Mouse (Mus musculus) cerebellum, adult 8-10 months (tissue): ENCODE results near the gene Trip10.
A peak's percentile ranks its signal among the peaks of the same experiment; 100 is the strongest.
"Not testable (repeated sequence)": the region's sequence is repeated elsewhere in the genome, so short reads cannot be mapped to it uniquely, and the experiment has no call there.

Source experiments
- DNase-seq: peaks from one replicate; pipeline ENCODE4 v3.0.0; 2022

Gene Trip10

DNA sequence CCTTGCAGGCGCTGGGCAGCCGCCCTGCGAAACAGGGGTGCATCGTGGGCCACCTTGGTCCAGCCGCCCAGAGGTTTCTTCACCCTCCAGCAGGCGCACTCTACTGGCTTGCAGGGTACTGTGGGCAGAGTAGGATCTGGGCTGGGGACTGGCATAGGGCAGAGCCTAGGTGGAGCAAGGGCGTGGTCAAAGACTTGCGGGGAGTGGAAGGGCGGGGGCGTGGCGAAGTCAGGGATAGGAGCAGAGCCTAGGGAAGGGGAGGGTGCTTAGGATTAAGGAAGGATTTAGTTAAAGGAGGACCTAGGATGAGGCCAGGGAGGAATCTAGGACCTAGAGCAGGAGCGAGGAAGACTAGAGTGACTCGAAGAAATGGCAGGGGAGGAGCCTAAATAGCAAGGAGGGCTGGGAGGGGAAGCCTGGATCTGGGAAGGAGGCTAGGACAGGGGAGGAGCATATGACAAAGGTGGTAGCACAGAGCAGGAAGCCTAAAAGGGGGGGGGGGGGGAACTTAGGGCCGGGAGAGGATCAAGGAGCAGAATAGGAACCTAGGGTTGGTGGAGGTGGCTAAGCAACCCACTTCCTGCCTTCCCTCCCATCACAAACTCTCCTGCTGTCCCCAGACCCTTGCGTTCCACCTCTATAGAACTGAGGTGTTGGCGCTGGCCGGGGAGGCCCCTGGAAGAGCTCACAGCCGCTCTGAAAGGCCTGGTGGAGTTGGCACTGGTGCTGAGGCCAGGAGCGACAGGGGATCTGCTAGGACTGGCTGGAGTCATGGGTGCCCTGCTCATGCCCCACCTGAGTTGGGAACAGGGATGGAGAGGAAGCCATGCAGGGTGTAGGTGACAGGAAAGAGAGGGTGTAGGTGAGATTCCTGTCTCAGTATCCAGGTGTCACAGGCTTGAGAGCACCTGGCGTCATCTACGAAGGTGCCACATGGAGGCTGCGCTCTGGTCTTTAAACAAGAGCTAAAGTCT, 16.0 kb downstream of the Trip10 start:
- peak; percentile 64 for DNase-seq

DNA sequence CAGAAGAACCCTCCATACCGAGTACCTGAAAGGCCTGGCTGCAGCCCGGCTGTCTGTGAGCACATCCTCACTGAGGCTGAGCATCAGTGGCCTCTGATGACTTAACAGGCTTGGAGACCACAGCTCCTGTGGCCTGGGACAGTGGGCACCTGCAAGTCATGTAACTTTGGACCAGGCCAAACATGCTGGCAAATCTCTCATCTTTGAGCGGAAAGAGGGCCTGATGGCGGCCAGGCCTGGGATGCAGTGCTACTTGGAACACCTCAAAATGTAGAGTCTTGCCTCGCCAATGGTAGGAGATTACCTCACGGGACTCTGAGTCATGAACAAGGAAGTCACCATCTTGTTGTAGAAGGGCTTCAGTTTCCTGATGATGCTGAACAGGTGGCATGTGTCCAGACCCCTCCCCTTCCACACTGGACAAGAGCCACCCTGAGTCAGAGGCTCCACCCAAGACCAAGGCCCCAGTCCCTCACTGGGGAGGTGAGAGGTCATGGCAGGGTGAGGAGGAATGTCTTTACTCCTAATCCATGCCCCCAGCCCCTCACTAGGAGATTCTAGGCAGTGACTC, 18.4 kb downstream of the Trip10 start:
- no peak for DNase-seq

DNA sequence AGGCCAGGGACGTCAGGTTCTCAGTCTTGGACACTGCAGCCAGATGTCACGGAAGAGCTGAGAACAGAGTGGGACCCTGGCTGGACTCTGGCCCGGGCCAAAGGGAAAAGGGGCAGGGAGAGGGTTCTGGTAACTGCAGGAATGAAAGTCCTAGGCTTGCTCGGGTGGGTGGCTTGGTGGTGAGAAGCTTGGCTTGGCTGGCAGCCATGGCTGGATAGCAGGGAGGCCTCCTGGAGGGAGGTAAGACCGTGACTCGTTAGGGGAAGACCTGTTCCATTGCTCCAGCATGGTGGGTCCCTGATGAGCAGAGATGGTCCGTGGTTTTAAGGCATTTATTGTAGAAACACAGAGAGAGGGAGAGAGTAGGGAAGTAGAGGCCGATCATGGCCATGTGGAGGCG, 22.0 kb downstream of the Trip10 start:
- no peak for DNase-seq

DNA sequence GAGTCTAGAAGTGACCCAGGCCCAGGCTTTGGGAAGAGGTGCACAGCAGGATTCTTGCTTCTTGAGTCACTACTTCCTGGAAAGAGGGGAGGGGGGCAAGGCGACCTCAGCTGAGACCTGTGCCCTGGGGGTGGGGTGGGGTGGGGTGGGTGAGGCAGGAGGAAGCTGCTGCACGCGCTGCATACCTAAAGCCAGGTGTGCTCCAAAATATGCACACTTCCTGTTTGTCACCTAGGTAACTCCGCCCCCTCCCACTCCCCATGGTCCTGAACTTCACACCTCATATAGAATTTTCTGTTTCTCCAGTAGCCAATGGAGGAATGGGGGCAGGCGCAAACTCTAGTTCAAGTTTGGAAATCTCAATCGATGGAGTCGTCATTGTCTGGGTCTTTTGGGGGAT, 24.6 kb downstream of the Trip10 start:
- no peak for DNase-seq

DNA sequence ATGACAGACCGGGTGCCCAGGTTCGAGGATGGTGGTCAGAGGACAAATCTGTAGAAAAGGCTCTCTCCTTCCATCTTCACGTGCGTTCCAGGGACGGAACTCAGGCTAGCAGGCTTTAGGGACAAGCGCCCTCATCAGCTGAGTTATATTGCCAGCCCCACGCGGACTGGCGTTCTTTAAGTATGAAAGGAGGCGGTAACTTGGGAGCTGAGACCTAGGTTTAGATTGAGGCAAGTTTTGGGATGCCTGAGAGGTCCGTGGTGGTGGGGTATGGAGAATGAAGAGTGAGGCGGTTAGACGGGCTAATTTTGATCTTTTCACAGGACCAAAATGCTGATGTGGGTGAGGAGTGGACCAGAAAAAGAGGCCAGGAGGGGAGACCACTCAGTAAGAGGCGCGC, 25.4 kb downstream of the Trip10 start:
- no peak for DNase-seq

DNA sequence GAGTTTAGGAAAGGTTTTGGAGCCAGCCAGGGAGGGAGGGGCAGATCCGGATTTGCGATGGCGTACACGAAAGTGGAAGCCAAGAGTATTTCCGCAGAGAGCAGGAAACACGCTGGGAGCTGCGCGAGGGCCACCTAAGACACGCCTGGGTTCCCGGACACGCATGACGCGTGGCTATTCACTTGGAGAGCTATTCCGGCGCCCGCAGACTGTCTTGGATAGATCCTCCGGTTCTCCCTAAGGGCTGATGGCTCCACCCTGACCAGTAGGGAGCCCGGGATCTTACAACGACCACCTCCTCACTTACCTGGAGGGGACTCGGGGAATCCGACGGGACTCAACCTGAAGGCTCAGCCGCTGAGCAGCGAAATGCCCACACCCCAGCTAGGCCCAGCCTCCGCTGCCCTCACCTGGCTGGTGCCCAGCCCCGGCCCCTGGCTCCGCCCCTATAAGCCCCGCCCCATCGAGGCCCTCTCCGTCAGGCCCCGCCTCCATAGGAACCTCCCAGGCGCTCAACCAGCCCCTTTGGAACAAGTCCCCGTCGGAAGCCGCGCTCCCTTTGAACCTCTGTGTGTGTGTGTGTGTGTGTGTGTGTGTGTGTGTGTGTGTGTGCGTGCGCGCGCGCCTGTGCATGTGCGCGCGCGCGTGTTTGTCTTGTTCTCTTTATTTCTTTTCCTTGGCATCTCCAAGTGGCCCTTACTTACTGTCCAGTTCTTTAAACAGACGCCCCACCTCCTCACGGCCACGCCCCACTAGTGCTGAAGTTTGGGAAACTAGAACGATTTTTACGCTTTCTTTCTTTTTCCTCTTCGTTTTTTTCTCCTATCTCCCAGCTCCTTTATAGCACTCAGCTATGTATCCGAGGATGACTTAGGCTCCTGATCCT, 26.1 kb downstream of the Trip10 start:
- DNase-seq, result peak; percentile 82

DNA sequence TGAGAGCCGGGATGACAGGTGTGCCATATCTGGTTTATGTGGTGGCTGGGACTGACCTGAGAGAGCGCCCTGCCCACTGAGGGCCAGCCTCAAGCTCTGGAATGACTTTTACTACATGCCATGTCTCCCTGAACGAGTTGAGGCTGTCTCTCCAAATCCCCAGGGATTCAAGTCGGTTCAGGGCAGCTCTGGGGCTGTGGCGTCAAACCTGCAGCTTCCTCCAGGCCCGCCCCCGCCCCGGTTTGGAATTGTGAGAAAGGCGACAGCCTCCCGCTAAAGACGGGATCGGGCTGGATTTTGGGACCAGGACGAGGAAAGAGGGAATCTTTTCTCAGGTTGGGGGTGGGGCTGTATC, 26.7 kb downstream of the Trip10 start:
- DNase-seq, result no peak

DNA sequence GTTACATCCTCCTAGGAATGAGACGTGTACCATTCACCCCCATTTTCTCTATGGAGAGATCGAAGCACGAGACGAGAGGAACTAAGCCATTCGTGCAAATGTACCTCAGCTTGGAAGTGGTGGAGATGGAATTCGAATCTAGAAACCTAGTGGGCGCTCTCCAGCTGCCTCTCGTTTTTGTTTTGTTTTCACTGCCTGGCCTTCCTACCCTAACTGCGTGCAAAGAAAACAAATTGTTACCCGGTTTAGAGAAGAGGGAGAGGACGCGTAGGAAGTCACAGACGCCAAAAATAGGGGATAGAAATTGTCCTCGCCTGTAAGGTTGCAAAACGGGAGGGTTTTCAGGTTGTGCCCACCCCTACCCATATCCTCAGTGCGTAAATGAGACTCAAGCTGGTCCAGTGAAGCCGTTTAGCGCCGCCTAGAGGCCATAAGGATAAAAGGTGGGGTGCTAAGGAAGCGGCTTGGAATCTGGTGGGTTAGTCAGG, 27.4 kb downstream of the Trip10 start:
- DNase-seq, result peak; percentile 77

DNA sequence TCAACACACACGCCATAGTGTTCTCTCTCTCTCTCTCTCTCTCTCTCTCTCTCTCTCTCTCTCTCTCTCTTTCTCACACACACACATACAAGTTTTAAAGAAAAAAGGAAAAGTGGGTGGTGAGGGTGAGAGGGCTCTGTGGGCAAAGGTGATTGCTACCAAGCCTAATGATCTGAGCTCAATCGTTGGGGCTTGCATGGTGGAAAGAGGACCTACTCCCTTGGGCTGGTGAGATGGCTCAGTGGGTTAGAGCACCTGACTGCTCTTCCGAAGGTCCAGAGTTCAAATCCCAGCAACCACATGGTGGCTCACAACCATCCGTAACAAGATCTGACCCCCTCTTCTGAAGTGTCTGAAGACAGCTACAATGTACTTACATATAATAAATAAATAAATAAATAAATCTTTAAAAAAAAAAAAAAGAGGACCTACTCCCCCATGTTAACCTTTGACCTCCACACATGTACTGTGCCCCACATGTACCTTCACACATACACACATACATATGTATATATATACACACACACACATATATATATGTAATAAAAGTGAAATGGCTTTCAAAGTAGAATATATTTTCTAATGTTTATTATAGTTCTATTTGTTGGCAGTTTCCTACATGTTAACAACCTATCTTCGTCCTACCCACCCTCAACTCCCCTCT, 28.5 kb downstream of the Trip10 start:
- not testable (repeated sequence) for DNase-seq

DNA sequence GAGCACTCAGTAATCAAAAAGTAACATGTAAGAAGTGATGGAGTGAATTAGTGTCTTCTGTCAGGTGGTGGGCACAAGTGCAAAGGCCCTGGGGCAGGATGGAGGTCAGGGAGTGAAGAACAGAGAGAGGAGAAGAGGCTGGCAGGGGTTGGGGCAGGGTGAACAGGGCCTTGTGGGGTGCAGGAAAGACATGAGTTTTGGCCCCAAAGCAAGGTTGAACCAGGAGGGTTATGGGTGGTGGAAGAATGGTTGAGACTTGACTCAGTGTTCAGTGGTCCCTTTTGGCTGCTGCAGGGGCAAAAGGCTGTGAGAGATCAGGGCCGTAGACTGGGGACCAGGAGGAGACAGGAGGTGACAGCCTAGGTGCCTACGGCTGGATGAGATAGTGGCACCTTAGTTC, 29.3 kb downstream of the Trip10 start:
- no peak for DNase-seq

DNA sequence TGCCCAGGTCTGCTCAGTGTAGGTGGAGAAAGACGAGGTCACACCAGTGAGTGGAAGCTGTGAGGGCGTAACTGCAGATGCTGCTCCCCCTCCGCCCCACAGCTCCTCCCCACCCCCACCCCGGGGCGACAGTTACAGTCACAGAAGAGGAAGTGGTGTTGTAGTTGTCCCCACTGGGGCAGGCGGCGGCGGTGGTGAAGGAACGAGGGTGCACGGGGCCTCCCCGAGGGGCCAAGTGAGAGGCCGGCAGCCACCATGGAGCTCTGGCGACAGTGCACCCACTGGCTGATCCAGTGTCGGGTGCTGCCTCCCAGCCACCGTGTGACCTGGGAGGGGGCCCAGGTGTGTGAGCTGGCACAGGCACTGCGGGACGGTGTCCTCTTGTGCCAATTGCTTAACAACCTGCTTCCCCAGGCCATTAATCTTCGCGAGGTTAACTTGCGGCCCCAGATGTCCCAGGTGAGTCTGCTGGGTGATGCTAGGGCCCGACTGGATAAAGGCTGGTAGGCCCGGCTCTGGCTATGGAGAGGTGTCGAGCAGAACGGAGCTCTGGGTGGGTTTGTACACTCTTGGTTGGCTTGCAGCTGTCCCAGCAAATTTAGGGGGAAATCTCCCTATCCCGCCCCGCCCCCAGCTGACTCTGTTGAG, 29.8 kb downstream of the Trip10 start, which contains the start of gene Vav1:
TSS of gene Vav1 (plus strand) at position 158 of the 648 bp plus-strand sequence.
- DNase-seq, result no peak

DNA sequence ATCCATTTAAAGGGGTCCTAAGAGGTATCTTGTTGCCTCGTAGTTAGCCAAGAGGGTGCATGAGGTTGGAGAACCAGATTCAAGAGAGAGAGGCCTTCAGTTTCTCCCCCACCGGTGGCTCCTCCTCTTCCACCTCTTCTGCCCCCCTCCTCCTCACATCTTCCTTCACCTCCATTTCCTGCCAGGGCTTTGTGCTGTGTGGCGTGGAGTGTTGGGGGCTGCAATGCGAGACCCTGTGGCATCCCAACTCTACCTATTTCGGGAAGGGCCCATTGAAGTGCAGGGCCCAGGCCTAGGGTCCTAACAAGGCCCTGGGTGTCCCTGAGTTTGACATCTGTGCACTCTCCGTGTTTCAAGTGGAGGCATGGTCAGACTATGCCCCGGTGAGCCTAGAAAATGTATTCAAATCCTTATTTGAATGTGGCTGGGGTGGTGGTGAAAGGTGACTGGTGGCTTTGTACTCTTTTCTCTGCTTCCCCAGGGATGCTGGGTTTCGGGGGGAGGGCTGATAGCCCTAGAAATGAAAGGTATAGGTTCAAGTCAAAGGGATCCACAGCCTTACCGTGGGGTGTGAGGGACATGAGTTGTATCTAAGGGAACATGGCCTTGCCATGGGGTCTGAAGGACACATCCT, 30.5 kb downstream of the Trip10 start:
- no peak for DNase-seq

DNA sequence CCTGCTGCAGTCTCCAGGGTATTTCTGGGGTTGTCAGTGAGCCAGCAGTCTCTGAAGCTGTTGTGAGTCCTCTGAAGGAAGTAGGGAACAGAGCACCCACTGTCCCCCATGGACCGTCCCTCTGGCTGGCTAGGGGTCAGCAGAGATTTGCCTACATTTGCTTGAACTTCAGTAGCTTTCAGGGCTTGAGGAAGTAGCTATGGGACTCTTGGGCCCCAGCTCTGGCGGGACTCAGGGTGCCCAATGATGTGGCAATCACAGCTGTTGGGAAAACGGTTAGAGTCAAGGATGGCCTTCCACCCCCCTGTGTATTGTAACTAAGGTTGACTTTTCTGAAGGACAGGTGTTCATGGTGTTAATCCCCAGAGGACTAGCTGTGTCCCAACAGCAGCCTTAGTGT, 31.2 kb downstream of the Trip10 start:
- DNase-seq, result no peak

DNA sequence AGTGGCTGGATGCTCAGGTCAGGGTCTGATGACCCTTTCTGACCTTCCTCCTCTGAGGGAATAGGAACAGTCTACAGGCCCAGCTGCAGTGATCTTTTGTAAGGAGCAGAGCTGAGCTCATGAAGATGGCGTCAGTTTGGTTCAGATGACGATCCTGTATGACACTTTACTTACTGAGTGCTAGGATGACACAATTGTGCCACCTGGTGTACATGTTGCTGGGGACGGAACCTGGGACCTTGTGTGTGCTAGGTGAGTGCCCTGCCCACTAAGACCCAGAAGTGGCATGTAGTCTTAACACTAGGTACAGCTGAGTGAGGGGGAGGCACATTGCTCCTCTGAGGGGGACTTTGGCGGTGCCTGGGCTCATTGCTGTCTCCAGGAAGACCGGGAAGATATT, 34.7 kb downstream of the Trip10 start:
- DNase-seq, result no peak

DNA sequence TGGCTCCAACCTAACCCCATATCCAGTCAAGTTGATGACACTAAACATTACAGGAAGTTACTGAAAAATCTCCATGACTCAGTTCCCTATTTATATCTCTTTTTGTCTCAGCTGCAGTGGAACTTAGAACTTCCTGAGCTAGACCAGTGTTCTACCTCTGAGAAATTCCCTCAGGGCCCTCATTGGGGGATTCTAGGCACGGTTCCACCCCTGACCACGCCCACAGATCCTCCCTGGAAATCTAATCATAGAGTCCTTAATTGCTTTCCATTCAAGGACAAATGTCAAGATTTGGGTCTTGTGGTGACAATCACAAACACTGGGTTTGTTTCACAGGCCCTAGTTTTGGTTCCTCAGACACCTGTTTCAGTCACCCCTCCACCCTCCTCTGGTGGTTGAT, 35.8 kb downstream of the Trip10 start:
- no peak for DNase-seq

DNA sequence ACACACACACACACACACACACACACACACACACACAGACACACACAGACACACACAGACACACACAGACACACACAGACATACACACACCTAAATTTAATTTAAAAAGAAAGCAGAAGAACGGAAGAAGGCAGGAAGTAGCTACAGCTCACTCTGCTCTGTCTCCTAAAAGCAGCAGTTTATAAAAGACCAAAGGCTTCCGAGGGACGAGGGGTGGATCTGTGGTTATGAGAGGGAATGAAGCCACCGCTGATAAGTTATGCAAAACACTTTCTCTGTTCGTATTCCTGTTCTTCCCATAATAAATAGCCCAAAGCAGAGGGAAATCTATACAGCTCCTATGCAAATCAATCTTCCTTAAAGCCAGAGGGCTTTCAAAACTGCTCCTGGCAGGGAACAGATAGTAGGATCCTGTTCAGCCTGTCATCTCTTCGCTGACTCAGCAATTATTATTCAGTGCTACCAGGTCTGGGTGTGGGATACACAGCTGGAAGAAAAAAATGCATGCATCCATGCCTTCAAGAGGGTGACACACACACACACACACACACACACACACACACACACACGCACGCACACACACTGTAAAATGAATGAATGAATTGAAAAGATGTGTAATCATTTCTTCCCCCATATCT, 37.6 kb downstream of the Trip10 start:
- DNase-seq, result no peak

DNA sequence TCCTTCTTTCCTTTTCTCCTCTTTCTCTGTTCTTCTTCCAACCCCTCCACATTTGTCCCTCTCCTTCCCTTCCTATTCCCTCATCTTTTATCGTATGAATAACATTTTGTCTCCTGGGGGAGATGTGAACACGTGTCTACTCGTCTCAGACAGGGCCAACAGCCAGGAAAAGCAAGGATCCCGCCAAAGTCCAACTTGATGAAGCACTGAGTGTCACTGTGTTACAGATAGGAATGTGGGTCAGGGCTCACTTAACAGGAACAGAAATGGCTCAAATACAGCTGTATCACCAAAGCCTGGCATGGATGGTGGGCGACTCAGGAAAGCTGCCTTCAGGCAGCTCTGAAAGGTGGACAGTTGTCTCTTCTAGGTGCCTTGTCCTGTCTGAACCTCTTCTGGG, 40.0 kb downstream of the Trip10 start:
- no peak for DNase-seq

DNA sequence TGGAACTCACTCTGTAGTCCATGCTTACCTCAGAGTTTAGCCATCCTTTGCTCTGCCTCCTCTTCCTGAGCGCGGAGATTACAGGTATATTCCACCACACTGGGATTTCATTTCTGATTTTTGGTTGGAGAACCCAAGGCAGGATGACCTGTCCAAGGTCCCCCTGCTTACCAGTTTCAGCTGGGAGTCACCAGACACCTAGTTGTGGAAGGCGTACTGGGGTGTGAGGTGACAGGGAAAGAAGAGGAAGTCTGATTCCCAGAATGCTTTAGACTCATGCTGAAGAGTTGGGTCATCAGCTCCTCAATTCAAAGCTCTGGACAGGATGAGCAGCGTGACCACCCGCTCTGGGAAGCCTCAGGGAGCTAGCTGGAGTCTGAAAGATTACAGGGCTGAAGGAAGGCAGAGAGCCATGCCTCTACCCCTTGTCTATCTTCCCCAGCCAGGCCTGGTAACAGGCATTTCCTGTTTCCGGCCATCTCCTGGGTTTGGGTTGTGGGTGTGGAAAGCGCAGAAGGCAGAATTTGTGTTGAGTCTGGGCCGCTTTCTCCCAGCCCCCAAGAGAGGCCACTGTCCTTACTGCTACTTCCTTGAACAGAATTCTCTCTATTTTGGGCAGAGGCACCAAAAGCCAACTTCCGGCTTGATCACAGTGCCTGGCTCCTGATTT, 40.9 kb downstream of the Trip10 start:
- DNase-seq, result no peak

DNA sequence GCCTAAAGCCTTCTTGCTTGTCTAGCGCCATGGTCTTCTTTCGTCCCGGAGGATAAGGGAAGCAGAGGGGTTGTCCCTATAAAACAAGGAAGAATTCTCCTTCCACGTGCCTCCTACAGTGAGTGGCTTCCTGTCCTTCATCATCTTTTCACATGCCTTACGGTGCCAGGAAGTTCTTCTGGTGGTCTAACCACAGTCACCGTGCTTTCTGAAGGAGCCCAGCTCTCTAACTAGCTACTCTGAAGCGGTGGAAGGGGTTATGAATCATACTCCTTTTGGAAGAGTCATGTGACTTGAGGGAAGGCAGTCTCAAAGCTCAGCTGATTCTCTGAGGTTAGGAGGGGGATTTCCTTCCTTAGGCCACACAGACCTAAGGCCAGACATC, 41.4 kb downstream of the Trip10 start:
- no peak for DNase-seq

DNA sequence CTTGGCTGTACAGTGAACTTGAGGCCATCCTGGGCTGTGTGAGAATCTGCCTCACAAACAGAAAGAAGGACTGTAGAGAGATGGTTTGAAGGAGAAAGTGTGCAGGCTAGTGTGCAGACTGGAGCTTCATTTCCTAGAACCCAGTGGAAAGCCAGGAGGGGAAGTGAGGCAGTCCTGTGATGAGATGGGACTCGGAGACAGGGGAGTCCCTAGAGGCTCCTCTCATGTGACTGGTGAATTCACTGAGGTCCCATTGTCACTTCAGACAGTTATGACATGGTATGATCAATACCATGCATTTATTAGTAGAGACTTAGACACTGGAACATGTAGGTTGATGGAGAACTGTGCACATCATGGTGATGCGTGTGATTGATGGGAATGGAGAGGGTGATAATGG, 43.0 kb downstream of the Trip10 start:
- no peak for DNase-seq

DNA sequence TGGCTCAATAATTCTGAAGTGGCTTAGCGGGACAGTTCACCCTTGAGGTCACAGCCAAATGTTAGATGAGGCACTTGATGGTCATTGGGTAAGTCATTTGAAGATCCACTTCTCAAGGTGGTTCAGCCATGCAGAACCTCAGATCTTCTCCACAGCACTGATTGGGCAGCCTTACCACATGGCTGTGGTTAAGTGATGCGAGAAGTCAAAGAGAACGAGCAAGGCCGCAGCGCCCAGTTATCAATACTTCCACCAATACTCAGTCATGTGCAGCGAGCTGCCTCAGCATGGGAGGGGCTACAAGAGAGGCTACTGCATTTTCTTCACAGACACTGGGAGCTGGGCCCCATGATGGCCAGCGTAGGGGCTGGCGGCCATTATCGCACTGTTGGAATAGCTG, 43.7 kb downstream of the Trip10 start:
- DNase-seq, result no peak
